Mouse (Mus musculus) E14TG2a.4 (cell line): ENCODE results near the gene Itga2b.

Source experiments
- CTCF ChIP-seq: conservative IDR thresholded peaks from 2 replicates; pipeline ENCODE4 v1.5.1; 2014; ENCODE audit warnings: low read length
- NANOG ChIP-seq: IDR thresholded peaks from 2 replicates; pipeline ENCODE4 v1.6.1; 2014; ENCODE audit warnings: borderline replicate concordance, low read length, mixed read lengths
- POU5F1 ChIP-seq: IDR thresholded peaks from 2 replicates; pipeline ENCODE4 v1.6.1; 2014; ENCODE audit warnings: low read length, borderline replicate concordance

DNA sequence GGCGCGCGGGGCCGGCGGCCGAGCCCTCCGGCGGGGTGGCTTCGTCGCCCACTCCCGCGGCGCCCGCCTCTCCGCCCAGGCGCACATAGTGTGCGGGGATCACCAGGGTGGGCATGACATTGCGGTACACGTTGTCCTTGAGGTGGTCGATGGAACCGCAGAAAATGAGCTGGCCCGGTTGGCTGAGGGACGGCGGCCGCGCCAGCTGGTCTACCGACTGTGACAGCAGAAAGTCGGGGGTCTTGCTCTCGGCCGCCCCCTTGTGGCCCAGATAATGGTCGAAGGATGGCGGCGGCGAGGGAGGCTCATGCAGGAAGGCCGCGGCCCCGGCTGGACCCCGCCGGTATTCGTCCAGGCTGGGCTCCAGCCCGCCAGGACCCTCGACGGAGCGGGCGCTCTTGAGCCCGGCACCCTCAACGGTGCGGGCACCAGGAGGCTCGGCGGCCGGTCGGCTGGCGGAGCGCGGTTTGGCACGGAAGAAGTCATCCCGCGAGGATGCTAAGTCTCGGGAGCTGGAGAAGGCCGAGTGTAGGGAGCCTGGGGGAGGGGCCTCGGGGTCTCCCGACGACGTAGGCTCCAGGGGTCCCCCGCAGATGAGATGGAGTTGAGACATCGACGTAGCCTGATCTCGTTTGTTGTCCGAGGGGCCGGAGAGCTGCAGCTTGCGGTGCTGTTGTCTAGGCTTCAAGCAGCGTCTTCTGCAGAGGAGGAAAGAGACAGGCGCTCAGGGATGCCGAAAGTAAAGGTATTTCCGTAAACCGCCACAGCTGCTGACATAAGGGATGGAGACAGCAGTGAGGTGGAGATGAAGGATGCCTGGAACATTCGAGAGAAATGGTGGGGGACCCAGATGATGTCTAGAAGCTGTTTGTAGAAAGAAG is 31.5 kb downstream of the Itga2b start:
- peak; percentile 49 for TF ChIP-seq CTCF
- TF ChIP-seq POU5F1, result no peak
- no peak for TF ChIP-seq NANOG
